Mouse (Mus musculus): ENCODE measurements around the gene Slc9b2.

Gene Slc9b2

GRCm38 (mm10) chr3:135307411-135308259 is at the start of gene Slc9b2:
Gene Slc9b2, plus strand, starts transcription at chr3:135307700.
- DNase-seq (ENCODE audit: low spot score) = no peak

- no peak for DNase-seq (ENCODE audit: low spot score)
Measured at GRCm38 (mm10) chr3:135258919-135259318, 48.6 kb upstream of the Slc9b2 start.

DNA sequence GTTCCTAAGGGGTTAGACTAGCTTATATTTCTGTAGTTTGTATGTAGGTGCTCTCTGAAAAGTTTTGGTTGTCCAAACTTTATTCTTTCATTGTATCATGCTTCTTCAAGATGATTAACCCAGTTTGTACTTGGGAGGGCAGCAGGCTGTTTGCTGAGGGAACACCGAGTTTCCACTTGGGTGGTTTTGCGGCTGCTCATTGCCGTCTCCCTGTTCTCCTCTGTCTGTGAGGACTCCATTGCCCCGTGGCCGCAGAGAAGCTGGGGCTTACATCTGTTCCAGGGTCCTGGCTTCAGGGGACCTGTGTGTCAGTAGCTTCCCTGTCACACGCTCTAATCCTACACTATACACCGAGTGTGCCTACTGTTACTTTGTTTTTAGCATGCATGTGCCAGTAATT is 47.3 kb upstream of the Slc9b2 start:
- DNase-seq (ENCODE audit: low spot score) = no peak

DNA sequence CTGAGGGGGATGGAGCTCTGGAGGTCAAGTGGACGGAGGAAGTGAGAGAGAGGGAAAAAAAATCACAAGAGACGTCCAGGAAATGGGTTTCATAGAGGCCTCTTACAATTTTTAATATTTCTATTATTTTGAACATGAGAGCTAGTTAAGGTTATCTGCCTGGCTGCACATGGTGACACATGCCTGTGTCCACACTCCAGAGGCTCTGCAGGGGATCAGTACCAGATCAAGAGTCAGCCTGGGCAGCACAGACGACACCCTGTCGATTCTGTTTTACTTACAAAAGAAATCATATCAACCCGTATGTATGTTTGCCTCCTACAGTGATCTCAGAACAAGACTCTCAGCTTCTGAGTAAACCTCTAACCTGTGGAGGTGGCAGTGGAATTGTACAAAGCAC is 38.9 kb upstream of the Slc9b2 start:
- DNase-seq (ENCODE audit: low spot score) = no peak

DNA sequence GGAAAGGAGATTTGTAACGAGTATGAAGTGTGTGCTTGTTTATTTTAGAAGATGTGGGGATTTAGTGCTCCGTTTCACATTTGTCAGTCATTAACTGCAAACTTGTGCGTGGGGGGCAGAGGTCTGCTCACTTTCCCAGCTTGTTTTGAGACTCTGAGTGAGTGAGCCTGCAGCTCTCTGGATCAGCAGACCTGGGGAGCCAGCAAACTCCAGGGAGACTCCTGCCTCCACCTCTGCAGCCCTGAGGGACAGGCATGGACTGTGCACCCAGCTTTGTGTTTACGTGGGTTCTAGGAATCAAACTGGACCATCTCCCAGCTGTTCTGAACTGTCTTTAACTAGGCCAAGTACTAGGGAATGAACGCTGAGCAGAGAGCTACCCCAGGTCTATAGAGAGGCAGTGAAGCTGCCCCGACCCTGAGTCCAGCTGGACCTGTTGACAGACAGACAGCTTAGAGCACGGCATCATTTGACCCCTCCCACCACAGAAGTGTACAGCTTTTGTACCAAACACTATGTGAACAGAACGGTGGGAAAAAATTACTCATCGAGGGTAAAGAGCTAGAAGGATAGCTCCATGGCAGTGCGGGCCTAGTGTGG is 38.0 kb upstream of the Slc9b2 start:
- DNase-seq (ENCODE audit: low spot score) = no peak

DNA sequence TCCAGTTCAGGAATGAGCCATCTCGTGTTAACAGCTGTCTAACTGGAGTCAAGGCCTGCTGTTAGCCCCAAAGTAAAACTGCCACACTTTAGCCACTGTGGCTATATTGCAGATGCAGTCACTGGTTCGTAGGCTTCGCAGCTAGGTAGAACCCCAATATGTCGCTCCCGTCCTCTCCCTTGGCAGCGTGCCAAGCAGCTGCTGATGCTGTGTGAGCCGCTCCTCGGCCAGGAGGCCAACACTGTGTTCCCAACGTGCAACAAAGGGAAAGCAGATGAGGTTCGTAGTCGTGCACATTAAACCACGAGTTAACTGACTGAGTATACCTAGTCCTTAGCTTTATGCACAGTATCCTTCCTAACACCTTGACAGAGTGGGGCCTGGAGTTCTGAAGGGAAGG is 34.9 kb upstream of the Slc9b2 start:
- no peak for DNase-seq (ENCODE audit: low spot score)

DNA sequence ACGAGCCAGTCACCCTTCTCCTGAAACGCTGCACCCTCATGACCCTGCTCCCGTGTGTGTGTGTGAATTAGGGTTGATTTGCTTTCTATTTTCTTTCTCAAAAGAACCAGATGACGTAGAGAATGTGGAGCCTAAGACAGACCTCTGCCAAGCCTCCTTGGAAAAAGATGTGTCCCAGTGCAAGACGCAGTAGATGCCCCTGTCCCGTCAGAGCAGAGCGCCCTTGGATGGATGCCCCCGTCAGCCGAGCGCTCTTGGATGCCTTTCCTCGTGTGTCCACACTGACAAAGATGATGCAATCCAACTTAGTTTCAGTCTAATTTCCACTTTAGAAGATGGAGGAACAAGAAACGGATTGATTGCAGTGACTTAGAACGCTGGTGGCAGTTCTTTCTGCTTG is 34.5 kb upstream of the Slc9b2 start:
- no peak for DNase-seq (ENCODE audit: low spot score)

GRCm38 (mm10) chr3:135280160-135280559 is 27.3 kb upstream of the Slc9b2 start:
- DNase-seq (ENCODE audit: low spot score) = no peak

- peak; percentile 22 for DNase-seq (ENCODE audit: low spot score)
Measured at GRCm38 (mm10) chr3:135280669-135281415, 26.7 kb upstream of the Slc9b2 start, which contains the start of gene Bdh2. Gene Bdh2, plus strand, starts transcription at chr3:135281221.

- DNase-seq (ENCODE audit: low spot score) = no peak
Measured at GRCm38 (mm10) chr3:135281701-135282100, 25.8 kb upstream of the Slc9b2 start.

DNA sequence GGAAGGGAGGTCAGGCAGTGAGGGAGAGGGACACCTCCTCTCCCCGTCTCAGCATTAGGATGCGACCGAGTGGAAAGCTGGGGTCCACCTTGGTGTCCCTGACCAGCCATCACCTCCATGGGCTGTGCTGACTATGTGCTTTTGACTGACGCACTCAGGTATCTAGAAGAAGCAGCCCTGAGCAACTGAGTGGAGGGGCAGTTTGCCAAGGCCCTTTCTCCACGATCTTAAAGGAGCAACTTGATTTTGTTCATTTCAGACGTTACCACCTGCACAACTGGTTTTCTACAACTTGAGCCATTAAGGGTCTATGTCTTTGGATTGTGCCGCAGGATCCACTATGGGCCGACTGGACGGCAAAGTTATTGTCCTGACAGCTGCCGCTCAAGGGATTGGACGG is 22.2 kb upstream of the Slc9b2 start:
- no peak for DNase-seq (ENCODE audit: low spot score)

GRCm38 (mm10) chr3:135285807-135286206 is 21.7 kb upstream of the Slc9b2 start:
- no peak for DNase-seq (ENCODE audit: low spot score)

- DNase-seq (ENCODE audit: low spot score) = no peak
Measured at GRCm38 (mm10) chr3:135288138-135288750, 19.3 kb upstream of the Slc9b2 start.

DNA sequence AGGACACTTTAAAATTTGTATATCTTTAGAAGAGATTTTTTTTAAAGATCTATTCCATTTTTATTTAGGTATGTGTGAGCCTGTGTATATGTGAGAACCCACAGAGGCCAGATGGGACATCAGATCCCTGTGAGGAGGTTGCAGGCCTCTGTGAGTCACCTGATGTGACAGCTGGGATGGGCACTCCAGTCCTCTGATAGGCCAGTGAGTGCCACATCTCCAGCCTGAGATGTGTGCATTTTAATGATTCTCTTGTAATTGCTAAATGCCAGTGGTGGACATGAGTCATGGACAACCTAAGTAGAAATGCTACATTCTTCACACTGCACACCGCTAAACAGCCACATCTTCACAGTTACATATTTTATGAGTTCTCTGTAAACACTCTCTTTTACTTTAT is 18.4 kb upstream of the Slc9b2 start:
- DNase-seq (ENCODE audit: low spot score) = no peak

- no peak for DNase-seq (ENCODE audit: low spot score)
Measured at GRCm38 (mm10) chr3:135290249-135290894, 17.1 kb upstream of the Slc9b2 start.

- DNase-seq (ENCODE audit: low spot score) = no peak
Measured at GRCm38 (mm10) chr3:135293703-135294102, 13.8 kb upstream of the Slc9b2 start.

DNA sequence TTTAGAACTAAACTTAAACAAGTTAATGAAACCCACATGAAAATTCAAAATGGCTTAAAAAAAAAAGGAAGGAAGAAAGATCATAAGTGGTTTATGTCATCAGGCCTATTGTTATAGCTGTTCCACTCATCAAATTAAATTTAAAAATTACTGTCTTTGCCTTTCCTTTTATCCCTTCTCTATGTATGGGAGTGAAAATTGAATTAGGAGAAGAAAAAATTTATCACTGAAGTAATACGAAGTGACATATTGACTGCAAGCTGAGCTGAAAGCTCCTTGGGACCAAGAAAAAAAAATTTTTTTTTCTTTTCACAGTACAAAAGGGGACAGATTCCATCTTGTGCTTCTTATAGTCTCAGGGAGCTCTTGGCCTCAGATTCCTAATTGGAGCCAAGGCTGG is 11.9 kb upstream of the Slc9b2 start:
- DNase-seq (ENCODE audit: low spot score) = no peak

DNA sequence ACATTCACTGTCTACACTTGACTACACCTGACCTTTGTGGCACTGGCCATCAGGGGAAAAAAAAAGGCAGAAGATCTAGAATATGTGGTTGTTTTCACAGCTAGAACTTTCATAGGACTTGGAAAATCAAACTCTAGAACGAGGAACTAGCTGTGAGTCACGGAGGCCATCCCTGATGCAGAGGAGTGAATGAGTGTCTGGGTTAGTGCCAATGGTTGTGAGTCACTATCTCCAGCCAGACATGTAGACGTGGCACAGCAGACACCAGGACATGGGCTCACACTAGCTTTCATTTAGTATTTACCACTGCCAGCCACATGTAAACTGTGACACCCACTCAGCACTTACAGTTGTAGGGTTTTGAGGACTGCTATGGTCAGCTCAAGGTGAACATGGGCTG is 8.9 kb upstream of the Slc9b2 start:
- no peak for DNase-seq (ENCODE audit: low spot score)

- no peak for DNase-seq (ENCODE audit: low spot score)
Measured at GRCm38 (mm10) chr3:135300081-135300480, 7.4 kb upstream of the Slc9b2 start.

DNA sequence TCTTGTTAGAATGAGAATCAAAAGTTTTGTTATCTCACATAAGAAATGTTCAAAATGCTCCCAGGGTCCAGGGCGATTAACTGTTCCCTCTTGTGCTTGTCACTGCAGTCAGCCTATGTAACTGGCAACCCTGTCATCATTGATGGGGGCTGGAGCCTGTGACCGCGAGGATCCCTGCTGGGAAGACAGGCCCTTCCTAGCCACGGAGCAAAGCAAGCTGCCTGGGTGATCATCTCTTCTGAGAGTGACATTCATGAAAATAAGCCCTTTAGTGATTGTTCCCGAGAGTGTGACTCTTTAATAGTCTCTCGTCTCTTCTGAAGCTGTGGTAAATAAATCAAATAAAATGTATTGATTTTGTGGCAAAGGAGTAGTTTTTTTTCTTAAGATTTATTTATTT is 3.4 kb upstream of the Slc9b2 start:
- no peak for DNase-seq (ENCODE audit: low spot score)

DNA sequence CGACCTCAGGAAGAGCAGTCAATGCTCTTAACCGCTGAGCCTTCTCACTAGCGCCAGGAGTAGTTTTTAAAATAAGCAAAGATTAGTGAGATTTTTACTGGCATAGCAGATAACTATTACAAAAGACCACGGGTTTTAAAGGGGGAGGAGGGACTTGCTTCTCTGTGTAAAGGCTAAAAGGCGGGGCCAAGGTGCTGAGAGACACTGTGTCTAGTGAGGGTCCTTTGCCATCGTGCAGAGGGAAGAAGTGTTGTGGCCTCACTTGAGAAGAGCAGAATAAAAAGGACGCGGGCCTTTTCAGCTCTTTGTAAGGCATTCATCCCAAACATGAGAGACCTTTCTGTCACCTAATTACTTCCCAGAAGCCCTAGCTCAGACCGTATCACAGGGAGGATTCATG is 2.9 kb upstream of the Slc9b2 start:
- DNase-seq (ENCODE audit: low spot score) = no peak

DNA sequence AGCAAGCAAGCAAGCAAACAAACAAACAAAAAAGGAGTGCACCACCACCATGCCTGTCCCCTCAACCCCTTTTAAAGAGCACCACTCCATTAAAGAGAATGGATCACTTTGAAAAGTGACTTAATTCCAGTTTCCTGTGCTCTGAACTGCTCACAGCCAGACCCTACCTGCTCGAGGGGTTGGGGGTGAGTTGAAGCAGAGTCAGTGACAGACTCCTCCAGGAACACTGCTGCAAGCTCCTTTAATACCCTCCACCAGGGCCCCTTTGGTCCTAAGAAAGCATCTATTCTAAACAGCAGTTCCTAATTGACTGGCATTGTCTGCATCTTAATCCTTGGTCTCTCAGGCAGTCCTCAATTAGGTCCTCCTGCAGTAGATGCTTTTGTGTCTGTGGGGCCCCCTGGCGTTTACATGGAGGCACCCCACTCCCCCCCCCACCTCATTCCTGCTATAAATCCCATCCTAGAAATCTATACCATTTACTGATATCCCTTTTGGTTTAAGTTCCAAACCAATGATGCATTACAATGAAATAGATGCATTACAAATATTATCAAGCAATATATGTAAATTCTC is 5.5 kb downstream of the Slc9b2 start:
- DNase-seq (ENCODE audit: low spot score) = no peak
